Mouse (Mus musculus) CD8-positive naive resting alpha-beta T cell, adult 57 days (primary cell): ENCODE measurements around the gene Katnb1. TPM values are rescaled to one million over a fixed set of nuclear protein-coding genes. Genes with fewer than 3 reads are reported as not detected.

Experiments
- total RNA-seq: library from RNA; stranded (reverse); gene quantifications from one replicate; pipeline ENCODE4 v1.2.4, GENCODE M21; 2023

Katnb1 gene
- total RNA-seq = 17.4 TPM

GRCm38 (mm10) chr8:95080381-95081341 is at the start of gene Katnb1:
Katnb1 (plus strand) TSS chr8:95081186.

GRCm38 (mm10) chr8:95054927-95055510 is 26.0 kb upstream of the Katnb1 start, which contains the start of gene Drc7:
Drc7 (plus strand) TSS chr8:95055103.

Other genes starting within 250 kb of the Katnb1 start
- gene Coq9, start 242.9 kb upstream of the Katnb1 start, total RNA-seq = 39.6 TPM
- gene Ciapin1, start 242.8 kb upstream of the Katnb1 start, total RNA-seq = 60.7 TPM
- gene Polr2c, start 223.7 kb upstream of the Katnb1 start, total RNA-seq = 56.6 TPM
- gene Dok4, start 204.9 kb upstream of the Katnb1 start, total RNA-seq = 0.40 TPM
- gene Ccdc102a, start 163.1 kb upstream of the Katnb1 start, total RNA-seq = 10.8 TPM
- gene Adgrg5, start 157.5 kb upstream of the Katnb1 start, total RNA-seq = 135 TPM
- 1.3 TPM for gene Adgrg1, start 106.4 kb upstream of the Katnb1 start, total RNA-seq
- 10.5 TPM for gene Adgrg3, start 63.5 kb upstream of the Katnb1 start, total RNA-seq
- gene Drc7, start 26.1 kb upstream of the Katnb1 start, total RNA-seq = not detected
- gene Kifc3, start 121.6 kb downstream of the Katnb1 start, total RNA-seq = 9.9 TPM
- gene Cngb1, start 225.4 kb downstream of the Katnb1 start, total RNA-seq = not detected
- not detected for gene Tepp, start 229.4 kb downstream of the Katnb1 start, total RNA-seq